Mouse (Mus musculus) liver, embryonic 14.5 days (tissue): ENCODE results near the gene Tmem8. TPM values are rescaled to one million over a fixed set of nuclear protein-coding genes. Genes with fewer than 3 reads are reported as not detected.
"Not testable (repeated sequence)": the region's sequence is repeated elsewhere in the genome, so short reads cannot be mapped to it uniquely, and the experiment has no call there.

ENCODE experiments used
- ATAC-seq: fragments of 200-750 bp; cut with Nextera tagmentation; 2 replicates; pipeline ENCODE4 v1.8.0; 2017; ENCODE audit warnings: moderate number of reproducible peaks, mild to moderate bottlenecking, moderate library complexity; ENCODE audit not compliant: insufficient read depth
- DNase-seq, 3 experiments: peaks; one replicate each; pipeline ENCODE4 v3.0.0-alpha.2; 2012 to 2013; ENCODE audit warnings: low read depth in 3 of 3, low spot score in 3 of 3
- H3K27ac ChIP-seq: fragments of 300-500 bp; sonication (generic); 2 replicates; pipeline ENCODE4 v1.5.1; 2014; ENCODE audit warnings: moderate library complexity, mild to moderate bottlenecking, control low read depth, inconsistent platforms
- H3K27me3 ChIP-seq: fragments of 300-500 bp; sonication (generic); 2 replicates; pipeline ENCODE4 v1.6.1; 2014; ENCODE audit warnings: mild to moderate bottlenecking, low read length, moderate library complexity; ENCODE audit not compliant: control insufficient read depth, insufficient read depth
- H3K36me3 ChIP-seq: fragments of 300-500 bp; sonication (generic); replicated peaks from 2 replicates; pipeline ENCODE4 v1.6.1; 2014; ENCODE audit warnings: low read depth; ENCODE audit not compliant: control insufficient read depth, insufficient read depth
- H3K4me1 ChIP-seq, 2 experiments: fragments of 200-500 bp in 1 of 2; fragments of 300-500 bp in 1 of 2; sonication (generic) in 1 of 2; replicated peaks; 2 replicates each; pipeline ENCODE4 v1.6.1; 2012 to 2014; ENCODE audit warnings: antibody characterized with exemption in 1 of 2, inconsistent platforms in 1 of 2, low read length in 1 of 2; ENCODE audit not compliant: control insufficient read depth in 2 of 2, insufficient read depth in 2 of 2
- H3K4me2 ChIP-seq: fragments of 300-500 bp; sonication (generic); 2 replicates; pipeline ENCODE4 v1.6.1; 2014; ENCODE audit warnings: low read depth, mild to moderate bottlenecking, control low read depth, moderate library complexity
- H3K4me3 ChIP-seq, 2 experiments: fragments of 200-500 bp in 1 of 2; fragments of 300-500 bp in 1 of 2; sonication (generic) in 1 of 2; 2 replicates each; pipeline ENCODE4 v1.5.1; 2012 to 2014; ENCODE audit warnings: low read depth in 2 of 2, low read length in 2 of 2, mild to moderate bottlenecking in 2 of 2, control low read depth in 1 of 2, inconsistent platforms in 1 of 2, moderate library complexity in 1 of 2; ENCODE audit not compliant: insufficient read depth in 1 of 2
- H3K9ac ChIP-seq: fragments of 300-500 bp; sonication (generic); replicated peaks from 2 replicates; pipeline ENCODE4 v1.6.1; 2014; ENCODE audit warnings: mild to moderate bottlenecking, control low read depth, moderate library complexity
- H3K9me3 ChIP-seq: fragments of 300-500 bp; sonication (generic); 2 replicates; pipeline ENCODE4 v1.6.1; 2016; ENCODE audit warnings: low read length, mixed read lengths; ENCODE audit not compliant: control insufficient read depth
- CTCF ChIP-seq: IDR thresholded peaks from 2 replicates; pipeline ENCODE4 v1.5.1; 2016; ENCODE audit warnings: antibody characterized with exemption, low read depth, control low read depth
- EP300 ChIP-seq: IDR thresholded peaks from 2 replicates; pipeline ENCODE4 v1.6.1; 2016; ENCODE audit warnings: antibody characterized with exemption, low read depth
- WGBS: fragments of 180-500 bp; shearing (Covaris S2); extraction: QIAGEN DNeasy Blood & Tissue Kit; methylation state at CpG from one replicate; pipeline ENCODE4 v1.1.7; 2014; ENCODE audit not compliant: insufficient replicate concordance; 5-methylcytosine and 5-hydroxymethylcytosine counted together
- polyA plus RNA-seq, 2 experiments: library from polyadenylated mRNA; depleted of rRNA in 1 of 2; stranded (reverse) in 1 of 2; unstranded in 1 of 2; fragments of >200 nt; fragmentation: Nextera tagmentation in 1 of 2; extraction: Ambion mirVana in 1 of 2; gene quantifications; 2 replicates each; pipeline versions ENCODE4 v1.2.1 to v1.2.3; 2012 to 2014

Gene Tmem8
- polyA plus RNA-seq, 2 experiments: 0.88 to 2.8 TPM

- Histone ChIP-seq H3K4me3 (no peak overlapping the region), H3K9me3 (no peaks in the 10 kb centered on the region), H3K27me3 (peaks cover 53% of the 10 kb centered on the region), H3K4me1 (peaks cover 2 to 10% of the 10 kb centered on the region in 2 experiments), H3K4me2 (no peak overlapping the region), H3K9ac (no peak overlapping the region), H3K36me3 (no peaks in the 10 kb centered on the region), H3K27ac (no peak overlapping the region)
- DNase-seq (no peak), ATAC-seq (no peak)
- no peak for TF ChIP-seq CTCF
- TF ChIP-seq EP300: no peak
- 24% methylated on average over 4 of the region's 4 CpGs for WGBS
Measured at GRCm38 (mm10) chr17:26111722-26112121, 1.4 kb upstream of the Tmem8 start.

- peaks cover 53% of the 10 kb centered on the region for H3K27me3 ChIP-seq
- WGBS: 15% methylated on average over 14 of the region's 14 CpGs
Measured at GRCm38 (mm10) chr17:26112751-26113150, 348 bp upstream of the Tmem8 start.

GRCm38 (mm10) chr17:26114061-26114460 is 962 bp downstream of the Tmem8 start:
- TF ChIP-seq CTCF (no peak), EP300 (no peak)
- no peak for ATAC-seq
- Histone ChIP-seq H3K36me3 (no peaks in the 10 kb centered on the region), H3K4me1 (peaks cover 2 to 10% of the 10 kb centered on the region in 2 experiments), H3K4me2 (peak overlapping the region; percentile 82), H3K27me3 (peaks cover 53% of the 10 kb centered on the region), H3K4me3 (peak overlapping the region; percentile 56 to 65), H3K9ac (peak overlapping the region; percentile 35; the same call in 1 of the 2 replicates), H3K9me3 (no peaks in the 10 kb centered on the region), H3K27ac (no peak overlapping the region)
- 14% methylated on average over 8 of the region's 8 CpGs for WGBS
- DNase-seq: no peak

More at GRCm38 (mm10) chr17:26112751-26113150, 348 bp upstream of the Tmem8 start:
- Histone ChIP-seq H3K4me2 (peak overlapping the region; percentile 82), H3K4me1 (peaks cover 2 to 10% of the 10 kb centered on the region in 2 experiments), H3K27ac (no peak overlapping the region), H3K9me3 (no peaks in the 10 kb centered on the region), H3K9ac (no peak overlapping the region; the same call in 1 of the 2 replicates), H3K4me3 (peak overlapping the region; percentile 8 to 56; a peak in 2 of 4 replicates), H3K36me3 (no peaks in the 10 kb centered on the region)
- no peak for ATAC-seq
- no peak for TF ChIP-seq EP300
- no peak for TF ChIP-seq CTCF
- DNase-seq: no peak

DNA sequence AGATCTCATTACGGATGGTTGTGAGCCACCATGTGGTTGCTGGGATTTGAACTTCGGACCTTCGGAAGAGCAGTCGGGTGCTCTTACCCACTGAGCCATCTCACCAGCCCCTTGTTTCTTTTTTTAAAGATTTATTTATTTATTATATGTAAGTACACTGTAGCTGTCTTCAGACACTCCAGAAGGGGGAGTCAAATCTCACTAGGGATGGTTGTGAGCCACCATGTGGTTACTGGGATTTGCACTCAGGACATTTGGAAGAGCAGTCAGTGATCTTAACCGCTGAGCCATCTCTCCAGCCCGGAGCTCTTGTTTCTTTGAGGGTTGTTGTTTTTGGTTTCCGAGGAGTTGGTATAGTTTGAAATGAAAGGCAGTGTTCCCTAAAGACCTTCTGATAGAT is 1.4 kb downstream of the Tmem8 start:
- not testable (repeated sequence) for H3K9ac ChIP-seq

DNA sequence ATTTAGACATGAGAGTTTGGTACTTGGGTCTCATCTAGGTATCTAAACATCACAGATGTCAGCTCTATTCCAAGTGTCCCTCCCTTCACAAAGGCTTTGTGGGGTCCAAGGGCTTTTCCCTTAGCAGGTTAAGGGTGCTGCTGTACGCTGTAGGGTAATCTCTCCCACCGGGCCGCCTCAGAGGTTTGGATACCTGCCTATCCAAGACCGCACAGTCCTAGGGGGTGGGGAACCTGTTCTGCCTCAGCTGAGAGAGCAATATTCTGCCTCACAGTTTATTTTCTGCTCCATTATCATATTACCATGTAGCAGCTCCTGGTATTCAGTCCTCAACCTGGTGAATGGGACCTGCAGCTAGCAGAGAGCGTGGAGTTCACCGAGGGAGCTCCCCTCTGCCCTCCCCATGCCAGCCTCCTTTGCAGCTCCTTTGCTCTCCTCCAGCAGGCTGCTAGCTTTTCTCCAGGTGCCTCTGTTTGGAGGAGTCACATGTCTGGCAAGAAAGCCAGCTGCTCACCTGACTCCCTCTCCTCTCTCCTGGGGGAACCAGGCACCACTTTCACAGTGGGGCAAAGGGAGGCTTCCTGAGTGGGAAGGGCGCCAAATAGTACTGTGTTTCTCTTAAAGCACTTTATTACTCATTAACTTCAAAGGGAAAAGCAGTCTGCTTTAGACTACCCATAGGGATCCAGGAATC is 2.3 kb downstream of the Tmem8 start:
- Histone ChIP-seq H3K9me3 (no peaks in the 10 kb centered on the region), H3K27ac (no peak overlapping the region), H3K4me1 (peaks cover 2 to 13% of the 10 kb centered on the region in 2 experiments), H3K4me3 (no peak overlapping the region), H3K4me2 (no peak overlapping the region), H3K27me3 (peaks cover 50% of the 10 kb centered on the region), H3K36me3 (no peaks in the 10 kb centered on the region), H3K9ac (no peak overlapping the region)
- no peak for ATAC-seq
- 72% methylated on average over 7 of the region's 7 CpGs for WGBS
- TF ChIP-seq CTCF (no peak), EP300 (no peak)
- DNase-seq: no peak

More for the DNA sequence above, 1.4 kb downstream of the Tmem8 start:
- H3K9me3 ChIP-seq, H3K4me1 ChIP-seq, ATAC-seq, H3K4me2 ChIP-seq, H3K36me3 ChIP-seq, H3K4me3 ChIP-seq, H3K27ac ChIP-seq, DNase-seq: not testable (repeated sequence)
- peaks cover 53% of the 10 kb centered on the region for H3K27me3 ChIP-seq
- WGBS: 60% methylated on average over 7 of the region's 7 CpGs
